Mouse (Mus musculus): ENCODE results near the gene Apoa2. TPM values are rescaled to one million over a fixed set of nuclear protein-coding genes. Genes with fewer than 3 reads are reported as not detected.
A peak's percentile ranks its signal among the peaks of the same experiment; 100 is the strongest.

Apoa2 gene
- polyA plus RNA-seq, 1 experiment from 2014 or later = 20,306 TPM

GRCm38 (mm10) chr1:171232348-171232747 lies 7.5 kb downstream of the Apoa2 start:
- peaks cover 31% of the 10 kb centered on the region for H3K36me3 ChIP-seq (replicated peaks; ENCODE audit: insufficient read depth, low read length)
- ATAC-seq (no peak), DNase-seq (no peak)
- H3K4me3 ChIP-seq (ENCODE audit: low read depth, low read length) = peak overlapping the region; percentile 48
- H3K9ac ChIP-seq (replicated peaks) = no peak overlapping the region
- TF ChIP-seq CTCF (IDR thresholded peaks at IDR 0.05; ENCODE audit: low read depth) = no peak
- no peak for TF ChIP-seq EP300 (IDR thresholded peaks at IDR 0.05; ENCODE audit: low read depth)
- peak overlapping the region; percentile 51 for H3K4me2 ChIP-seq (ENCODE audit: low read depth, low read length)
- 53% methylated on average over 5 of the region's 5 CpGs for WGBS (ENCODE audit: insufficient replicate concordance)
- H3K9me3 ChIP-seq (ENCODE audit: low read length) = no peaks in the 10 kb centered on the region
- H3K27me3 ChIP-seq (ENCODE audit: insufficient read depth, low read length) = no peaks in the 10 kb centered on the region
- H3K4me1 ChIP-seq (ENCODE audit: insufficient read depth) = peaks cover 23% of the 10 kb centered on the region
- H3K27ac ChIP-seq (ENCODE audit: low read depth) = peak overlapping the region; percentile 82

- no peak for DNase-seq
- Histone ChIP-seq H3K36me3 (replicated peaks; ENCODE audit: insufficient read depth, low read length) (peaks cover 38% of the 10 kb centered on the region), H3K9ac (replicated peaks) (peak overlapping the region; percentile 16), H3K4me1 (ENCODE audit: insufficient read depth) (peaks cover 23% of the 10 kb centered on the region), H3K27me3 (ENCODE audit: insufficient read depth, low read length) (no peaks in the 10 kb centered on the region), H3K4me2 (ENCODE audit: low read depth, low read length) (peak overlapping the region; percentile 51), H3K9me3 (ENCODE audit: low read length) (no peaks in the 10 kb centered on the region), H3K27ac (ENCODE audit: low read depth) (peak overlapping the region; percentile 82), H3K4me3 (ENCODE audit: low read depth, low read length) (peak overlapping the region; percentile 48)
- ATAC-seq = no peak
- WGBS (ENCODE audit: insufficient replicate concordance) = 42% methylated on average over 12 of the region's 12 CpGs
- no peak for TF ChIP-seq CTCF (IDR thresholded peaks at IDR 0.05; ENCODE audit: low read depth)
- TF ChIP-seq EP300 (IDR thresholded peaks at IDR 0.05; ENCODE audit: low read depth) = no peak
Measured at GRCm38 (mm10) chr1:171232800-171233730, 8.2 kb downstream of the Apoa2 start.

- Histone ChIP-seq H3K4me2 (ENCODE audit: low read depth, low read length) (peak within 1 kb of the TSS; percentile 52), H3K9me3 (ENCODE audit: low read length) (no peaks in the 10 kb centered on the region), H3K4me1 (ENCODE audit: insufficient read depth) (peaks cover 23% of the 10 kb centered on the region), H3K4me3 (ENCODE audit: low read depth, low read length) (peak within 1 kb of the TSS; percentile 48), H3K27me3 (ENCODE audit: insufficient read depth, low read length) (no peaks in the 10 kb centered on the region), H3K36me3 (replicated peaks; ENCODE audit: insufficient read depth, low read length) (peaks cover 47% of the 10 kb centered on the region), H3K9ac (replicated peaks) (peak within 1 kb of the TSS; percentile 16), H3K27ac (ENCODE audit: low read depth) (peak within 1 kb of the TSS; percentile 82)
- ATAC-seq (peak; percentile 47), DNase-seq (peak; percentile 61)
- no peak for TF ChIP-seq CTCF (IDR thresholded peaks at IDR 0.05; ENCODE audit: low read depth)
- TF ChIP-seq EP300 (IDR thresholded peaks at IDR 0.05; ENCODE audit: low read depth) = no peak
- WGBS (ENCODE audit: insufficient replicate concordance) = 43% methylated on average over 14 of the region's 14 CpGs
Measured at GRCm38 (mm10) chr1:171234126-171234525, 9.3 kb downstream of the Apoa2 start, which contains the start of gene Fcer1g. Fcer1g (minus strand) TSS chr1:171234365.

- peaks cover 23% of the 10 kb centered on the region for H3K4me1 ChIP-seq (ENCODE audit: insufficient read depth)
- H3K4me2 ChIP-seq (ENCODE audit: low read depth, low read length) = peak overlapping the region; percentile 52
- no peak for TF ChIP-seq EP300 (IDR thresholded peaks at IDR 0.05; ENCODE audit: low read depth)
- no peak for TF ChIP-seq CTCF (IDR thresholded peaks at IDR 0.05; ENCODE audit: low read depth)
- DNase-seq = no peak
- no peaks in the 10 kb centered on the region for H3K27me3 ChIP-seq (ENCODE audit: insufficient read depth, low read length)
- ATAC-seq = no peak
- peak overlapping the region; percentile 48; the same call in 1 of the 2 replicates for H3K4me3 ChIP-seq (ENCODE audit: low read depth, low read length)
- WGBS (ENCODE audit: insufficient replicate concordance) = 66% methylated on average over 4 of the region's 4 CpGs
- H3K9me3 ChIP-seq (ENCODE audit: low read length) = no peaks in the 10 kb centered on the region
- H3K9ac ChIP-seq (replicated peaks) = no peak overlapping the region
- H3K27ac ChIP-seq (ENCODE audit: low read depth) = peak overlapping the region; percentile 82
- H3K36me3 ChIP-seq (replicated peaks; ENCODE audit: insufficient read depth, low read length) = peaks cover 51% of the 10 kb centered on the region
Measured at GRCm38 (mm10) chr1:171234538-171234937, 9.7 kb downstream of the Apoa2 start.

- H3K9me3 ChIP-seq (ENCODE audit: low read length) = no peaks in the 10 kb centered on the region
- peaks cover 57% of the 10 kb centered on the region for H3K36me3 ChIP-seq (replicated peaks; ENCODE audit: insufficient read depth, low read length)
- H3K4me3 ChIP-seq (ENCODE audit: low read depth, low read length) = no peak overlapping the region
- ATAC-seq (no peak), DNase-seq (no peak)
- H3K9ac ChIP-seq (replicated peaks) = no peak overlapping the region
- H3K27ac ChIP-seq (ENCODE audit: low read depth) = no peak overlapping the region
- H3K27me3 ChIP-seq (ENCODE audit: insufficient read depth, low read length) = no peaks in the 10 kb centered on the region
- 67% methylated on average over 4 of the region's 4 CpGs for WGBS (ENCODE audit: insufficient replicate concordance)
- no peak overlapping the region for H3K4me2 ChIP-seq (ENCODE audit: low read depth, low read length)
- no peak for TF ChIP-seq CTCF (IDR thresholded peaks at IDR 0.05; ENCODE audit: low read depth)
- TF ChIP-seq EP300 (IDR thresholded peaks at IDR 0.05; ENCODE audit: low read depth) = no peak
- H3K4me1 ChIP-seq (ENCODE audit: insufficient read depth) = peaks cover 15% of the 10 kb centered on the region
Measured at GRCm38 (mm10) chr1:171235791-171236190, 10.9 kb downstream of the Apoa2 start.

DNA sequence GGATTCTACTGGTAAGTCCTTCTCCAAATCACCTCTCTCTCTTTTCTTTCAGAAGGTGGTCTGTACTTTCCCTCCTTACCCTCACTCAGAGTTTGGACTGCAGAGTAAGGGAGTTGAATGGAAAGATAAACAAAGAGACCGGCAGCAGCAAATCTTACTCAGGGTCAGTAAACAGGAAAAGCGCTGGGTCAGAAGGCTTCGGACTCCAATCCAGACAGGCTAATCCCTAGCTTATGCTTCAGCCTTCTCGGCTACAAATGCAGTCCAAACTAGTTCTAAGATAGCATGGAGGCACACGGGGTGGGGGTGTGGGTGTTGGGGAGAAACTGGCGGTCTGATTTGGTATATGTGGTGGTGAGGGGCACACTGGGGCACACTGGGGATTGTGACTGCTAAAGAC lies 12.6 kb downstream of the Apoa2 start:
- H3K4me3 ChIP-seq (ENCODE audit: low read depth, low read length) = no peak overlapping the region
- WGBS (ENCODE audit: insufficient replicate concordance) = 67% methylated on average over 6 of the region's 6 CpGs
- H3K4me1 ChIP-seq (ENCODE audit: insufficient read depth) = peaks cover 7% of the 10 kb centered on the region
- no peak overlapping the region for H3K4me2 ChIP-seq (ENCODE audit: low read depth, low read length)
- H3K9ac ChIP-seq (replicated peaks) = no peak overlapping the region
- no peaks in the 10 kb centered on the region for H3K27me3 ChIP-seq (ENCODE audit: insufficient read depth, low read length)
- TF ChIP-seq CTCF (IDR thresholded peaks at IDR 0.05; ENCODE audit: low read depth) (no peak), EP300 (IDR thresholded peaks at IDR 0.05; ENCODE audit: low read depth) (no peak)
- DNase-seq (no peak), ATAC-seq (no peak)
- no peaks in the 10 kb centered on the region for H3K9me3 ChIP-seq (ENCODE audit: low read length)
- H3K27ac ChIP-seq (ENCODE audit: low read depth) = no peak overlapping the region
- H3K36me3 ChIP-seq (replicated peaks; ENCODE audit: insufficient read depth, low read length) = peaks cover 71% of the 10 kb centered on the region
